Mouse (Mus musculus): ENCODE data around the gene Zfp791.
"Not testable (repeated sequence)": the region's sequence is repeated elsewhere in the genome, so short reads cannot be mapped to it uniquely, and the experiment has no call there.

Gene Zfp791

GRCm38 (mm10) chr8:85122995-85123394, at the start of gene Zfp791:
Gene Zfp791 (minus strand): TSS chr8:85123095.
- DNase-seq (ENCODE audit: low spot score), result no peak

- DNase-seq (ENCODE audit: low spot score), result peak; percentile 42
These were observed 48.4 kb upstream of the Zfp791 start for GRCm38 (mm10) chr8:85171291-85171690.

- DNase-seq (ENCODE audit: low spot score), result no peak
These were observed 28.7 kb upstream of the Zfp791 start, which contains the start of gene Cks1brt for GRCm38 (mm10) chr8:85151624-85152023. Gene Cks1brt (plus strand): TSS chr8:85151924.

GRCm38 (mm10) chr8:85142516-85142915, 19.6 kb upstream of the Zfp791 start:
- no peak for DNase-seq (ENCODE audit: low spot score)

GRCm38 (mm10) chr8:85135690-85136089, 12.8 kb upstream of the Zfp791 start:
- DNase-seq (ENCODE audit: low spot score), result not testable (repeated sequence)

- no peak for DNase-seq (ENCODE audit: low spot score)
These were observed 9.4 kb upstream of the Zfp791 start for GRCm38 (mm10) chr8:85132335-85132734.

- DNase-seq (ENCODE audit: low spot score), result no peak
These were observed 796 bp upstream of the Zfp791 start for GRCm38 (mm10) chr8:85123691-85124090.

- DNase-seq (ENCODE audit: low spot score), result not testable (repeated sequence)
These were observed 2.6 kb downstream of the Zfp791 start for GRCm38 (mm10) chr8:85120251-85120650.

GRCm38 (mm10) chr8:85119052-85119981, 3.6 kb downstream of the Zfp791 start:
- DNase-seq (ENCODE audit: low spot score), result peak; percentile 67

- DNase-seq (ENCODE audit: low spot score), result no peak
These were observed 5.9 kb downstream of the Zfp791 start for GRCm38 (mm10) chr8:85116984-85117383.

GRCm38 (mm10) chr8:85115501-85115900, 7.4 kb downstream of the Zfp791 start:
- no peak for DNase-seq (ENCODE audit: low spot score)

- no peak for DNase-seq (ENCODE audit: low spot score)
These were observed 9.7 kb downstream of the Zfp791 start for GRCm38 (mm10) chr8:85113241-85113640.

GRCm38 (mm10) chr8:85100076-85100665, 22.7 kb downstream of the Zfp791 start:
- no peak for DNase-seq (ENCODE audit: low spot score)

GRCm38 (mm10) chr8:85096850-85097249, 26.0 kb downstream of the Zfp791 start:
- DNase-seq (ENCODE audit: low spot score), result no peak

- no peak for DNase-seq (ENCODE audit: low spot score)
These were observed 26.7 kb downstream of the Zfp791 start for GRCm38 (mm10) chr8:85096196-85096595.

- DNase-seq (ENCODE audit: low spot score), result no peak
These were observed 27.3 kb downstream of the Zfp791 start for GRCm38 (mm10) chr8:85095566-85095965.

- no peak for DNase-seq (ENCODE audit: low spot score)
These were observed 27.8 kb downstream of the Zfp791 start for GRCm38 (mm10) chr8:85095051-85095450.

GRCm38 (mm10) chr8:85091526-85092090, 31.3 kb downstream of the Zfp791 start:
- DNase-seq (ENCODE audit: low spot score), result no peak

GRCm38 (mm10) chr8:85090856-85091255, 32.0 kb downstream of the Zfp791 start:
- DNase-seq (ENCODE audit: low spot score), result no peak

- no peak for DNase-seq (ENCODE audit: low spot score)
These were observed 34.1 kb downstream of the Zfp791 start for GRCm38 (mm10) chr8:85088771-85089170.

- no peak for DNase-seq (ENCODE audit: low spot score)
These were observed 36.7 kb downstream of the Zfp791 start for GRCm38 (mm10) chr8:85086238-85086637.

GRCm38 (mm10) chr8:85084633-85085032, 38.3 kb downstream of the Zfp791 start:
- DNase-seq (ENCODE audit: low spot score), result no peak

Measured in ovary, postnatal 14 days (tissue).